Mouse (Mus musculus) cerebellum, postnatal 14 days (tissue): ENCODE measurements around the gene Cacna1s.

Experiments
- DNase-seq, 2 experiments: peaks; one replicate each; pipeline ENCODE4 v3.0.0; 2021; ENCODE audit warnings: mixed read lengths in 2 of 2

Cacna1s gene

GRCm38 (mm10) chr1:136051465-136051864, 1.1 kb upstream of the Cacna1s start:
- peak; percentile 91 for DNase-seq

DNA sequence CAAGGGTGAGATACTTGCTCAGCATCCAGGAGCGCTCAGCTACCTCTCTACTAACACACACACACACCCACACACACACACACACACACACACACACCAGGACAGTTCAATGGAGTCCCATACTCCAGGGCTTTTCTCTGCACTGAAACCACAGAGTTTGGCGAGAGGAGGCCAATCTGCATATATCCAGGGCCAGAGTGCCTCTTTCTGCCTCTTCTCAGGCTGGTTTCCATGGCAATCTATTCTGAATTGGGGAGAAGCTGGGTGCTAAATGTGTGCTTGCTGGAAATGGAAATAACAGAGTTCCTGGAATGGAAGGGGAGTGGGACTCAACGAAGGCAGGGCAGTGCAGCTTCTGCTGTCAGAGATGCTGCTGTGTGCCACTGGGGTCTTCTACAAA, 3.2 kb downstream of the Cacna1s start:
- no peak for DNase-seq

- no peak for DNase-seq
These were observed 6.0 kb downstream of the Cacna1s start for GRCm38 (mm10) chr1:136058594-136058993.

GRCm38 (mm10) chr1:136061041-136061789, 8.7 kb downstream of the Cacna1s start:
- peak; percentile 93 to 94 for DNase-seq

- no peak for DNase-seq
These were observed 9.2 kb downstream of the Cacna1s start for GRCm38 (mm10) chr1:136061790-136062141.

DNA sequence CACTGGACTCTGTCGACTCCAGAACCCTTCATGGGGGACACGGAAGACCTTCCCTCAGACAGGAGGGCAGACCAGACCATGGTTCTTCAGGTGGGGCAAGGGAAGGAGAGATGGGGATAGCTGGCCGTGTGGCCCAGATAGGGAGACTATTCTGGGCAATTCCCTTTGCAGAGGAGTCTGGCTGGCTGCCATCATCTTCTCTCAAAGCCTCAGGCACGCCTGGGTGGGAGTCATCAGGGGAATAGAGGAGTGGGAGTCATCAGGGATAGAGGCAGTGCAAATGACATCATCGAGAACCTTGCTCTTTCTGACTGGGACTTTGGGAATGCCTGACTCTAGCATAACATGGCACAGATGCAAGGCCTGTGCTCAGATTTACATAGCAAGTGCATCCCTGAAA, 11.4 kb downstream of the Cacna1s start:
- no peak for DNase-seq

GRCm38 (mm10) chr1:136066621-136067020, 14.1 kb downstream of the Cacna1s start:
- no peak for DNase-seq

- DNase-seq: no peak
These were observed 15.0 kb downstream of the Cacna1s start for GRCm38 (mm10) chr1:136067579-136067978.

DNA sequence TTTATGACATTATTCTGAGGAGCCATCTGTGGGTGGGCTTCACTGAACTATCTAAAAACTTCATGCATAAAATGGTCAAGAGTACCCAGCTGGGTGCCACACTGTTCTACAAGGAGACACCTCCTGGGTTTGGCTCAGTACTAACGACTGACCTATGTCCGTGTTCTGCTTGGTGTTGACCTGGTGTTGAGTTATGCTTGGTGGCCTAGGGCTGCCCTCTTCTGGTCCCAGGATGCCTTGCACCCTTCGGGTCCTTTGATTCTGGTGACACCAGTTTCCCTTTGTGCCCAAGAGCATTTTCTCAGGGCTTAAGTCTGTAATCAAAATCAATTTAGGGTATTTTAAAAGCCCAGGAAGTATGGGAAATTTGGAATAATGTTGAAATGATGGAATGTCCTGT, 23.5 kb downstream of the Cacna1s start:
- DNase-seq: peak; percentile 75 to 77

DNA sequence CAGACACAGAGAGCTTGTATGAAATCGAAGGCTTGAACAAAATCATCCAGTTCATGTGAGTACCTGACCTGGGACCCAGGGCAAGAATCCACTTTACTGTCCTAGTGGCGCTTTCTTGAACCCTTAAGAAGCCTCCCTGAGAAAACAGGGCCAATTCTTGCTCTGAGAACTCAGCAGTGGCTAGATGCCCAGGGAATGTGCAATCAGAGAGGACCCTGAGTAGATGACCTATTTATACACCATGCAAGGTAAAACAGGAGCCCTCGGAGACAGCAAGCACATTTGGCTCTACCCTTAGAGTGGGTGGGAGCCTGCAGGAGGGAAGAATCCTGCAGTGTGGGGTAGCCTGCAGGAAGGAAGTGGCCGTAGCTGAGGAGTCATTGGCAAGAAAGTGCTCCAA, 25.1 kb downstream of the Cacna1s start:
- DNase-seq: peak in 1 of 2 experiments; percentile 24

- DNase-seq: no peak
These were observed 28.6 kb downstream of the Cacna1s start for GRCm38 (mm10) chr1:136081161-136081560.

GRCm38 (mm10) chr1:136085988-136086685, 33.6 kb downstream of the Cacna1s start:
- DNase-seq: no peak

DNA sequence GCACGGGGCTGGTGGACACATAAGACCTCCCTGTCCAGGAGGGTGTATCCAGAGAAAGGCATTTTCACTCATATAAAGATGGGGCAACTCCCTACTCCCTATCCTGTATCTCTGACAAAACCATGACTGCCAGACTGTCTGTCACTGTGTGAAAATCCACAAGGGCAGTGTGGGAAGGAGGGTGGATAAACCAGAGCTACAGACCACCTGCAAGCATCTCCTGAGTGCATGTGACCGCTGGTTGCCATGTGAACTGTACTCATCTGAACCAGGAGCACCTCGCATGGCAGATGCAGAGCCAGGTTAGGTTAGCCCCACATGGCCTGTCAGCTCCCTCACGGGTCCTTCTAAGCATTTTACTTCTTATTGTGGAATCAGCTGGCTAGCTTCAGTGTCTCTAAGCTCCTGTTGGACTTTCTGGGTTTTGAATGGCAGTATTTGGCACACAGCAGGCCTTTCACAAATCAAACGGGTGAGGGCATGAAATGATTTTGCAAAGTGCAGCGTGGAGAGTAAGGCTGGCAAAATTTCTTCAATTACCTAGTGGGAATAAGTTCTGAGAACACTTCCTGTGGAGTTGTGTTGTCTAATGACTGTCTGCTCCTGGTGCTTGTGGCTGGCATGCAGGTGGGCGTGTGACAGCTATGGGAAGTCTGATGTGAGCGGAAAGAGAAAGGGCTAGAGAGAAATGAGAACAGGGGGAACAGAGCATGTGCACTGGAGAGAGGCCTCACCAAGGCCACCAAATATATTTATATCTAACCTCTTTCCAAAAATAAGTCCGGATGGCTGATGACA, 37.0 kb downstream of the Cacna1s start:
- DNase-seq: no peak

- no peak for DNase-seq
These were observed 41.2 kb downstream of the Cacna1s start for GRCm38 (mm10) chr1:136093726-136094125.

- DNase-seq: no peak
These were observed 42.3 kb downstream of the Cacna1s start for GRCm38 (mm10) chr1:136094807-136095206.

- no peak for DNase-seq
These were observed 49.5 kb downstream of the Cacna1s start for GRCm38 (mm10) chr1:136102094-136102493.

DNA sequence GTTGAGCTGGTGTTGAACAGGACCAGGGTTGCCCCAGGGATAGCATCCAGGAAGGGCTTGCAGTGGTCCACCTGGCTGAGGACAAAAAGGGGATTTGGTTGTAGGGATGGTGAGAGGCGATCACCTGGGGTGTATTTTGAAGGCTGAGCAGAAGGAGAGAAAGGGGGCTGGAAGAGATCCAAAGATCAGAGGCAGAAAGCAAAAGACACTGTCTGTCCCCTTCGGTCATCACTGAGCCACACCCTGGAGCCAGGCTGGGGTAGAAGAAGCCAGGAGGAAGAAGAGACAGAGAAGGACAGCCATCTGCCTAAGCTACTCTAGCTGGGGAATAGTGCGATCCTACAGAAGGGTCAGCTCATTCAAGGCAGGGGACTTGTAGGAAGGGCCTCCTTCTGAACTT, 50.0 kb downstream of the Cacna1s start:
- DNase-seq: peak in 1 of 2 experiments; percentile 54

DNA sequence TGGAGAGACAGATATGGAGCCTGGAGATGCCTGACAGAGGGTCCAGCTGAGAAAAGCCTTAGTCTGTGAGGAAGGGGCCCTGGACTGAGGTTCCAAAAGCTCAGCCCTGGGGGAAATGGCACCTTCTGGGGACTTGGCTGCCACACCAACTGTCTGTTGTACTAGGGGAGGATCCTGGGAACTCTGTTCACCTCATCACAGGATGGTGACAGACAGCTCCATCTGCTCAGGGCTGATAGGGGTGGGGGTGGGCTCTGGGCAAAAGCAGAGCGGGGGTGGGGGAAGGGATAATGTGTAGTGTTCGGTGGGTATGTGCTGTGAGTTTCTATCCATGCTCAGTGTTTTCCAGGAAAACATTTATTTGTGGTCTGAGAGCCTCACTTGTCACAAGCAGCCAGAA, 50.4 kb downstream of the Cacna1s start:
- peak; percentile 67 to 68 for DNase-seq

- DNase-seq: peak; percentile 51 to 58
These were observed 51.1 kb downstream of the Cacna1s start for GRCm38 (mm10) chr1:136103696-136104095.

DNA sequence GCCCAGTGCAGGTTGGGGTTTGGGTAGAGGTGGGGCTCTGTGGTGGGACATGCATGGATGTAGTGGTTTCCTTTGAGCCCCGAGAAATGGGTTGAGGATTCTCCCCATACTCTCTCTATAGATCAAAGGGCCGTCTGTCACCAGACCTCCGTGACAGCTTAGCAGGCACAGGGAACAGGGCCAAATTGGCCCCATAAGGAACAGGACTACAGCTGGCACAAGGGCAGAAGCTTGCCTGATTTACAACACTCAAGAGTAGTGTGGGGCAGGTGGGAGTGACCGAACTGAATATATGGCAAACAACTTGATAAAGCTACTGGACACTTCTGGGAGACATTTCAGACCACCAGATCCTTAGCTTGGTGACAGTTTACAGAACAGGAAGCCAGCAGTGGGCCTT, 52.2 kb downstream of the Cacna1s start:
- peak in 1 of 2 experiments; percentile 34 for DNase-seq

DNA sequence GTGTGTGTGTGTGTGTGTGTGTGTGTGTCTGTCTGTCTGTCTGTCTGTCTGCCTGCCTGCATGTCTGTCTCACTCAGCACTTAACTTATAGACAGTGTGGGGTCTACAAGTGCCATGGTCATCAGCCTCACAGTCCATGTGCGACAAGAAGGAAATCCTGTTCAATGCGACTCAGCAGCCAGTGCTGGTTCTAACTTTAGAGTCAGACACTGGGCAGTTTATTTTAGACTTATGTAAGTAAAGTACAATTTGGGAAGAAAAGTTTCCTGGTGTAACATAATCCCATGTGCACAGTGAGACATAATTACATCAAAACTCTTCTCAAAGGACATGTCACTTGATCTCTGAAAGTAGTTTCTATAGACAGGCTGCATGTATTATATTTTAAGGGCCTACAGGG, 56.9 kb downstream of the Cacna1s start:
- no peak for DNase-seq

DNA sequence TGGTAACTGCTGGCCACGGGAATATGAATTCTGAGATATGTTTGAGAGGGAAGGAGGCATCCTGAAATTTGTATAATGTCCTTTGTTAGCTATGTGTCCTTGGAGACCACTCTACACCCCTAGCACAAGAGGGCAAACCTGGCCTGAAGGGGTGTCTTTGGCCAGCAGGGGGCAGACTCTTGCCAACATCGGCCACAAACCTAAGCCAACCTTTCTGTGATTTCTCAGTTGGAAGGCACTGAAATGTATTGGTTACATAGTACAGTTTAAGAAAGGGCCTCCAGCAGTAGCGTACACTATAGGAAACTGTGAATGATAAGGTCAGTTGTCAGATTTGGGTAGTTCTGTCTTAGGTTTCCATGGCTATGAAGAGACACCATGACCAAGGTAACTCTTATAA, 63.6 kb downstream of the Cacna1s start:
- peak in 1 of 2 experiments; percentile 64 for DNase-seq

DNA sequence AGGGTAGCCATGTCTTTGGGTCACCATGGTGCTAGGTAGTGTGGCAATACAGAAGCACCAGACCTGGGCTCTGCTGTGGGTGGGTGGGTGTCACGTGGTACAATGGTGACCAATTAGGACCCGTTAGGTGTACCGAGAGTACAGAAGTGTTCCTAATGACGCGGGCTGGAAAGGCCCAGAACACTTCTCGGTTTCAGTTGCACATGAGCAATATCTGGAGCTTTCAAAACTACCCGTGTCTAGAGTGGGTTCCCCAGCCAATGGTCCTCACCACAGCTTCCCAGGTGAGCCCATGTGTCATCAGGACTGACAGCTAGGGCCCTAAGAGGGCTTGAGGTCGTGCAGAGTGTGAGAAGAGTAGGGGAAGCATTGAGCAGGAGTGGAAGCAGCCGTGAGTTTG, 64.5 kb downstream of the Cacna1s start:
- DNase-seq: no peak

- DNase-seq: peak in 1 of 2 experiments; percentile 76
These were observed 66.3 kb downstream of the Cacna1s start for GRCm38 (mm10) chr1:136118875-136119274.
